Mouse (Mus musculus) stomach, postnatal 0 days (tissue): ENCODE data around the gene Tspan13. TPM values are rescaled to one million over a fixed set of nuclear protein-coding genes. Genes with fewer than 3 reads are reported as not detected.

Experiments
- ATAC-seq: fragments of 200-750 bp; cut with Nextera tagmentation; 2 replicates; pipeline ENCODE4 v1.8.0; 2017; ENCODE audit not compliant: low FRiP score, low TSS enrichment
- DNase-seq: peaks from one replicate; pipeline ENCODE4 v3.0.0-alpha.2; 2016; ENCODE audit warnings: low spot score
- H3K27ac ChIP-seq: fragments of 300-500 bp; sonication (generic); replicated peaks from 2 replicates; pipeline ENCODE4 v1.5.1; 2014; ENCODE audit warnings: mild to moderate bottlenecking, control low read depth
- H3K27me3 ChIP-seq: fragments of 300-500 bp; sonication (generic); 2 replicates; pipeline ENCODE4 v1.6.1; 2014; ENCODE audit warnings: low read length; ENCODE audit not compliant: control insufficient read depth, insufficient read depth
- H3K36me3 ChIP-seq: fragments of 300-500 bp; sonication (generic); 2 replicates; pipeline ENCODE4 v1.6.1; 2014; ENCODE audit warnings: low read length, mixed read lengths; ENCODE audit not compliant: control insufficient read depth, insufficient read depth
- H3K4me1 ChIP-seq: fragments of 300-500 bp; sonication (generic); replicated peaks from 2 replicates; pipeline ENCODE4 v1.6.1; 2014; ENCODE audit warnings: antibody characterized with exemption; ENCODE audit not compliant: control insufficient read depth, insufficient read depth
- H3K4me2 ChIP-seq: fragments of 300-500 bp; sonication (generic); replicated peaks from 2 replicates; pipeline ENCODE4 v1.6.1; 2014; ENCODE audit warnings: low read depth, mild to moderate bottlenecking, control low read depth, moderate library complexity
- H3K4me3 ChIP-seq: fragments of 300-500 bp; sonication (generic); 2 replicates; pipeline ENCODE4 v1.5.1; 2014; ENCODE audit warnings: low read depth, low read length, control low read depth
- H3K9ac ChIP-seq: fragments of 300-500 bp; sonication (generic); 2 replicates; pipeline ENCODE4 v1.6.1; 2014; ENCODE audit warnings: mild to moderate bottlenecking, low read length, control low read depth, mixed read lengths
- H3K9me3 ChIP-seq: fragments of 300-500 bp; sonication (generic); 2 replicates; pipeline ENCODE4 v1.6.1; 2016; ENCODE audit warnings: low read length; ENCODE audit not compliant: control insufficient read depth
- CTCF ChIP-seq: IDR thresholded peaks from 2 replicates; pipeline ENCODE4 v1.5.1; 2016; ENCODE audit warnings: antibody characterized with exemption, low read depth, mild to moderate bottlenecking, moderate library complexity
- EP300 ChIP-seq: optimal IDR thresholded peaks from 2 replicates; pipeline ENCODE3; 2016; ENCODE audit warnings: antibody characterized with exemption
- WGBS: fragments of 180-500 bp; shearing (Covaris S2); extraction: QIAGEN DNeasy Blood & Tissue Kit; methylation state at CpG from one replicate; pipeline ENCODE4 v1.1.7; 2014; 5-methylcytosine and 5-hydroxymethylcytosine counted together
- polyA plus RNA-seq: library from polyadenylated mRNA; unstranded; fragments of >200 nt; fragmentation: Nextera tagmentation; extraction: Ambion mirVana; gene quantifications from 2 replicates; pipeline ENCODE4 v1.2.1, GENCODE M21; 2015

The Tspan13 gene
- polyA plus RNA-seq, 1 experiment from 2014 or later, result 129 TPM

DNA sequence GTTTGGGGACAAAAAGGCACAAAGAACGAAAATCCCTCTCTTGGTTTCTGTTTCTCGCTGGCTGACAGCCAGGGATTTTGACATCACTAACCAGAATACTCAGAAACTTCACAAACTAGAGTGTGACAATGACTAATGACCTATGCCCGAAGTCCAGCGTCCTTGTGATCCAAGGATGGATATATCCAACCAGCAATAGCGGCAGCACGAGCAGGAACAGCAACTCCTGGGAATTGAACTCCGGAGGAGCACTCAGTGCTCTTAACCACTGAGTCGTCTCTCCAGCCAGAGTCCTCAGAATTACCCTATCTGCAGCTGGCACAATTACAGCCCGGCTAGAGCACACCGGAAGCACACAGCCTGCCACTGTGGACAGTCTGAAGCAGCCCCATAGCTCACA lies 5.5 kb downstream of the Tspan13 start:
- no peak overlapping the region for H3K27ac ChIP-seq
- H3K4me2 ChIP-seq, result 0 out of 2 replicates have a peak overlapping the region, but pooled peaks have one; percentile 14
- no peaks in the 10 kb centered on the region for H3K9me3 ChIP-seq
- WGBS, result 50% methylated on average over 10 of the region's 10 CpGs
- no peak overlapping the region for H3K9ac ChIP-seq
- no peak overlapping the region for H3K4me3 ChIP-seq
- TF ChIP-seq EP300, result no peak
- TF ChIP-seq CTCF, result peak; percentile 17; the same call in 1 of the 2 replicates
- no peaks in the 10 kb centered on the region for H3K27me3 ChIP-seq
- DNase-seq (no peak), ATAC-seq (no peak)
- H3K4me1 ChIP-seq, result no peaks in the 10 kb centered on the region
- H3K36me3 ChIP-seq, result no peaks in the 10 kb centered on the region

DNA sequence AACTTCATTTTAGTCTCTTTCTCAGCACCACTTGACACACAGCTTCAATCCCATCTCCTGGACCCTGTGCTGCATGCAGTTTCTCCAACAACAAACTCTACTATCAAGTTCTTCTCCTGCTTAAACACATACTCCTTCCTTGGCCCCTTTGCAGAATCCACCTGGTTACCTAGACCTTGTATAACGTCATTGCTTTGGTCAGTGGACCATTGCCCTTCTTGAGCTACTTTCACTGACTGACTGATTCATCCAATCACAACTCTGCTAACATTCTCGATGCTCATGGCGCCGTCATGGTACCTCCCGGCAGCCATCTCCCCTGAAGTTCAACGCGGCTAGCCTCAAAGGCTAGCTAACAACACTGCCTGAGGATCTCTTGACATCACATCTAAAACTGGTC lies 6.2 kb downstream of the Tspan13 start:
- Histone ChIP-seq H3K9ac (no peak overlapping the region), H3K36me3 (no peaks in the 10 kb centered on the region), H3K27me3 (no peaks in the 10 kb centered on the region), H3K4me1 (no peaks in the 10 kb centered on the region), H3K9me3 (no peaks in the 10 kb centered on the region), H3K4me2 (no peak overlapping the region), H3K4me3 (no peak overlapping the region), H3K27ac (no peak overlapping the region)
- DNase-seq, result no peak
- TF ChIP-seq CTCF, result no peak
- no peak for TF ChIP-seq EP300
- ATAC-seq, result no peak
- 94% methylated on average over 7 of the region's 7 CpGs for WGBS

DNA sequence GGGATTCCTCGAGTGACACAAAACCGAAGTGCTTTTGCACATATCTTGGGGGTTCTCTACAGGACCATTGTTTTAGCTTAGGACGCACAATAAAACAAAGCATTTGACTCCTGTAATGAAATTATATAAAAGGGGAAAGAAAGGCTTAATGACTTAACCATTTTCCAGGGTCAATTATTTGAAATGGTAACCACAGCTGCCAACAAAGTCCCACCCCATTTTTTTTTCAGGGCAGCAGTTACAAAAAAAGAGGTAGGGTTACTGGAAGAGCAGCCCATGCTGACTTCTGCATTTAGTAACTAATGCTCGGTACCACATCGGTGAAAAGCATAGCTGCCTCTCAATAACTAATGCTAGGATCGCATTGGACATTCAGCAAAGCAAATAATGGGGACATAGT lies 6.8 kb downstream of the Tspan13 start:
- no peak overlapping the region for H3K9ac ChIP-seq
- H3K27me3 ChIP-seq, result no peaks in the 10 kb centered on the region
- 95% methylated on average over 6 of the region's 6 CpGs for WGBS
- no peak overlapping the region for H3K27ac ChIP-seq
- H3K4me2 ChIP-seq, result no peak overlapping the region
- DNase-seq (no peak), ATAC-seq (no peak)
- no peaks in the 10 kb centered on the region for H3K4me1 ChIP-seq
- no peak overlapping the region for H3K4me3 ChIP-seq
- no peaks in the 10 kb centered on the region for H3K36me3 ChIP-seq
- H3K9me3 ChIP-seq, result no peaks in the 10 kb centered on the region
- TF ChIP-seq EP300 (no peak), CTCF (no peak)

DNA sequence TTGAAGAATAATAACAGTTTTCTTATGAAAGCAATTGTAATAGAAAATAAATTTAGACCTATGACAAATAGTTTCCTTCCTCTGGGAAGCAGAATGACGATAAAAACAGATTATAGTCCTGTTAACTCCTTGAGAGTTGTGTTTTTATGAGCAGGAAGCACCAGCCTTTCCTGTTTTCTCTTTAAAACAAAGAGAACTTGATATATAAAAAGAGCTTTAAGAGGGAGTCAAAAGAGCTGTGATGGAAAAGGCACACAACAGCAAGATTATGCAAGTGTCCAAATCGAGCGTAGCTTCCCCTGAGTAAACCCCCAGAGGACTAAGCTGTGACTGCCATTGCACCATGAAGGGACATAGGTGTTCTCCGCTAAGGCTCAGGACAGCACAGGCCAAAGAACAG lies 9.9 kb downstream of the Tspan13 start:
- Histone ChIP-seq H3K9me3 (no peaks in the 10 kb centered on the region), H3K36me3 (no peaks in the 10 kb centered on the region), H3K27me3 (no peaks in the 10 kb centered on the region), H3K4me3 (no peak overlapping the region), H3K9ac (no peak overlapping the region), H3K4me1 (no peaks in the 10 kb centered on the region), H3K4me2 (no peak overlapping the region), H3K27ac (no peak overlapping the region)
- no peak for TF ChIP-seq CTCF
- TF ChIP-seq EP300, result no peak
- WGBS, result 67% methylated on average over 4 of the region's 4 CpGs
- DNase-seq (no peak), ATAC-seq (no peak)

DNA sequence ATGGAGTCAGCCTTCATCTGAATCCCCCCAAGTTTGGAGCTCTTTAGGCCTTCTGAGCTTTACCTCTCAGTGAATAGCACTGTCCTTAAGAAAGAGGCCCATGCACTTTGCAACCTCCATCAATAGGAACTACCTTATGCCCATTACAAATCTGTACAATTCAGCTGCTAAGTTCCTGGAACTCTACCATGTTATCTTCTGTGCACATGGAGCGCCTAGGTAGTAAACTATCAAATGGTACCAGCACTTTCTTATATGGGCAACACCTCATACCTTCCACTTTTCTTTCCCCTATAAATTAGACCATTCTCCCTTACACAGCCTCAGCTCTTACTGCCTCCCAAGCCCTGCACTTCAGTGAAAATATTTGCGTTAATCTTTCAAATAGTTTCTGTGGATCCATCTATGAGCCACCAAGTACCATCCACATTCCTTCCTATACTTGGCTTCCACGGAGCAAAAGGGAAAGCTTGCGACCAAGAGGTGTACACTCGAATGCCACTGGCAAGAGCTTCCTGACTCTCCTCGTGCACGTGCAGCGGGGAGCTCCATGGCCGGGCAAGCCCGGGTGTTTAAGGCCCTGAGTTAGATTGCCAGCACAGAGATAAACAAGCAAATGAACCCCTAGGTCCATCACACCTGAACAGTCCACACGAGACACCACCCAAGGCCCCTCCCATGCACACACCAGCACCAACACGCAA lies 11.5 kb downstream of the Tspan13 start:
- no peak for DNase-seq

DNA sequence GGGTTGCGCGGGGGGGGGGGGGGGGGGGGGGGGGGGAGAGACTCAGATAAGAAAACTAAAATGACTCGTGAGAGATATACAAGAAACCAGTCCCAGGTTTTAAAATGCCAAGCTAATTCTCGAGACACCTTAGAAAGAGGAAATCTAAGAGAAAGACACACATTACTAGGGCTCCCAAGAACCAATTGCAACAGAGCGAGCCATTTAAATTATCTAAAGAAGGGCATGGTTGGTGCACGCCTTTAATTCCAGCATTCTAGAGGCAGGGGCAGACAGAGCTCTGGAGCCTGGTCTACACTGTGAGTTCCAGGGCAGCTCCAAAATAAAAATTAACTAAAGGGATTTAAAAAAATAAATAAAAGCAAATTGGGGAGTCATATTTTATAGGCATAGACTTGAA lies 12.6 kb downstream of the Tspan13 start:
- Histone ChIP-seq H3K27me3 (no peaks in the 10 kb centered on the region), H3K27ac (no peak overlapping the region), H3K4me1 (no peaks in the 10 kb centered on the region), H3K4me2 (no peak overlapping the region), H3K36me3 (no peaks in the 10 kb centered on the region), H3K9ac (no peak overlapping the region), H3K4me3 (no peak overlapping the region), H3K9me3 (no peaks in the 10 kb centered on the region)
- ATAC-seq (no peak), DNase-seq (no peak)
- TF ChIP-seq CTCF (no peak), EP300 (no peak)
- 71% methylated on average over 4 of the region's 6 CpGs for WGBS

More for the DNA sequence above, 11.5 kb downstream of the Tspan13 start:
- no peaks in the 10 kb centered on the region for H3K9me3 ChIP-seq
- H3K27me3 ChIP-seq, result no peaks in the 10 kb centered on the region
- H3K4me2 ChIP-seq, result no peak overlapping the region
- 77% methylated on average over 12 of the region's 12 CpGs for WGBS
- no peak overlapping the region for H3K4me3 ChIP-seq
- H3K36me3 ChIP-seq, result no peaks in the 10 kb centered on the region
- no peaks in the 10 kb centered on the region for H3K4me1 ChIP-seq
- no peak overlapping the region for H3K27ac ChIP-seq
- no peak for ATAC-seq
- H3K9ac ChIP-seq, result no peak overlapping the region
- TF ChIP-seq CTCF, result no peak
- TF ChIP-seq EP300, result no peak
